Mouse (Mus musculus) stomach, postnatal 0 days (tissue): ENCODE measurements around the gene Olfr1284.

Experiments used
- CTCF ChIP-seq: IDR thresholded peaks from 2 replicates; pipeline ENCODE4 v1.5.1; 2016; ENCODE audit warnings: antibody characterized with exemption, low read depth, mild to moderate bottlenecking, moderate library complexity
- EP300 ChIP-seq: optimal IDR thresholded peaks from 2 replicates; pipeline ENCODE3; 2016; ENCODE audit warnings: antibody characterized with exemption

GRCm38 (mm10) chr2:111375222-111375621, at the start of gene Olfr1284:
- TF ChIP-seq CTCF: no peak
- no peak for TF ChIP-seq EP300
